ENCODE assay signal across 9 mouse cellular contexts in the genomic region with DNA sequence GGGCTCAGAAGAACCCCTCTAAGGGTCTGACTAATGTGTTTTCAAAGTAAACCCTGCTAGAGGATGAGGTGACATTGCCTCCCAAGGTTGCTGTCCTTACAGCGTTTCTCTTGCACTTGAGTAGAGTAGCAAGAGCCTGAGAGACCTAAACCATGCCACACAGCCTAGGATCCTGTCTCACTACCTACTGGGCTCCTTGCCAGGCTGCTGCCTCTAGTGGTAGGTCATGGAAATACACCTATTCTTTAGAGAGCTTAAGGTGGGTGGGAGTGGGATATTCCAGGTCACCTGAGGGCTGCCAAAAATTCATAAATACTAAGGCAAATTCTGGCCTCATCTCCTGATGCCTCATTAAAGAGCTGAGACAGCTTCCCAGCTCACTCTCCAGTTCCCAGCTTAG.
DNase-seq lines count a peak whose midpoint lies in the region; ATAC-seq and TF ChIP-seq lines count a peak whose summit lies in the region.
"Had no signal": no experiment of that assay in that cellular context is flagged by ENCODE, and none has a peak within 500 bp of the region (broad histone marks: within the 10 kb centered on the region; RNA-seq: fewer than 3 reads in every experiment).

No protein-coding gene starts in this region.

- H3K4me2 ChIP-seq in liver, embryonic 14.5 days (ENCODE audit: low read depth), result no peak overlapping the region
- no peak overlapping the region for H3K4me2 ChIP-seq in liver, embryonic 11.5 days

- DNase-seq in cerebellum, adult 11 months, result peak; percentile 56
- no peak for DNase-seq in cerebellum, adult 11-12 months
- peak in 1 of 3 experiments; percentile 13 for DNase-seq in liver, embryonic 14.5 days (ENCODE audit: low read depth in 3 of 3, low spot score in 3 of 3)
- no peak for DNase-seq in liver, embryonic 11.5 days (ENCODE audit: low spot score)
- peak; percentile 39 for DNase-seq in adrenal gland, adult 2 months
- DNase-seq in gastrocnemius, postnatal 10 days, result peak; percentile 67
- no peak for DNase-seq in frontal cortex, postnatal 36 days (ENCODE audit: low spot score in 2 of 2)

- H3K4me1 ChIP-seq in liver, embryonic 14.5 days (replicated peaks; ENCODE audit: control insufficient read depth in 2 of 2, insufficient read depth in 2 of 2, low read length in 1 of 2), result no peaks in the 10 kb centered on the region
- H3K4me1 ChIP-seq in liver, embryonic 11.5 days (replicated peaks; ENCODE audit: control insufficient read depth, insufficient read depth, low read length), result peaks cover 5% of the 10 kb centered on the region; the same call in 1 of the 2 replicates

- 21% methylated on average over 1 of the region's 1 CpGs for WGBS in liver, embryonic 14.5 days (ENCODE audit: insufficient replicate concordance)
- WGBS in liver, embryonic 11.5 days, result 42% methylated on average over 1 of the region's 1 CpGs

- H3K27ac ChIP-seq in liver, embryonic 14.5 days, result no peak overlapping the region
- H3K27ac ChIP-seq in liver, embryonic 11.5 days (ENCODE audit: low read depth, low read length), result no peak overlapping the region

- no peak overlapping the region for H3K9ac ChIP-seq in liver, embryonic 14.5 days (replicated peaks)
- H3K9ac ChIP-seq in liver, embryonic 11.5 days (ENCODE audit: low read depth, low read length), result no peak overlapping the region

- H3K27me3 ChIP-seq in liver, embryonic 14.5 days (ENCODE audit: control insufficient read depth, insufficient read depth, low read length), result no peaks in the 10 kb centered on the region
- no peaks in the 10 kb centered on the region for H3K27me3 ChIP-seq in liver, embryonic 11.5 days (replicated peaks; ENCODE audit: control insufficient read depth, insufficient read depth, low read length)

- no peak for TF ChIP-seq EP300 in liver, embryonic 14.5 days (IDR thresholded peaks at IDR 0.05; ENCODE audit: low read depth)

- peak; percentile 81 for TF ChIP-seq CTCF in liver, embryonic 14.5 days (IDR thresholded peaks at IDR 0.05; ENCODE audit: low read depth)

- ATAC-seq in liver, embryonic 14.5 days (ENCODE audit: insufficient read depth), result no peak
- no peak for ATAC-seq in liver, embryonic 11.5 days (replicated peaks; ENCODE audit: low FRiP score)
- peak; percentile 81 for ATAC-seq in megakaryocyte progenitor cell, adult 5-6 weeks (replicated peaks; ENCODE audit: poor library complexity)

- no peaks in the 10 kb centered on the region for H3K36me3 ChIP-seq in liver, embryonic 14.5 days (replicated peaks; ENCODE audit: control insufficient read depth, insufficient read depth, low read depth)
- no peaks in the 10 kb centered on the region for H3K36me3 ChIP-seq in liver, embryonic 11.5 days (ENCODE audit: control insufficient read depth, insufficient read depth, low read length)

- no peak overlapping the region for H3K4me3 ChIP-seq in liver, embryonic 14.5 days (ENCODE audit: insufficient read depth in 1 of 2, low read depth in 2 of 2, low read length in 2 of 2)
- no peak overlapping the region for H3K4me3 ChIP-seq in liver, embryonic 11.5 days (ENCODE audit: low read depth, low read length)
- H3K4me3 ChIP-seq: myocyte had no signal

- H3K9me3 ChIP-seq in liver, embryonic 14.5 days (ENCODE audit: control insufficient read depth, low read length), result no peaks in the 10 kb centered on the region
- H3K9me3 ChIP-seq in liver, embryonic 11.5 days (ENCODE audit: control insufficient read depth, low read length), result no peaks in the 10 kb centered on the region

Comparison
In these comparisons a context has a peak if more than half of its experiments do, and no peak if none do; other contexts are left out.
1. DNase-seq: peak in cerebellum, adult 11 months (single experiment), adrenal gland, adult 2 months (single experiment) and gastrocnemius, postnatal 10 days (single experiment); none in cerebellum, adult 11-12 months (single experiment), liver, embryonic 11.5 days (single experiment) and frontal cortex, postnatal 36 days (0 of 2).